ENCODE assay signal across 19 mouse cellular contexts in the genomic region with DNA sequence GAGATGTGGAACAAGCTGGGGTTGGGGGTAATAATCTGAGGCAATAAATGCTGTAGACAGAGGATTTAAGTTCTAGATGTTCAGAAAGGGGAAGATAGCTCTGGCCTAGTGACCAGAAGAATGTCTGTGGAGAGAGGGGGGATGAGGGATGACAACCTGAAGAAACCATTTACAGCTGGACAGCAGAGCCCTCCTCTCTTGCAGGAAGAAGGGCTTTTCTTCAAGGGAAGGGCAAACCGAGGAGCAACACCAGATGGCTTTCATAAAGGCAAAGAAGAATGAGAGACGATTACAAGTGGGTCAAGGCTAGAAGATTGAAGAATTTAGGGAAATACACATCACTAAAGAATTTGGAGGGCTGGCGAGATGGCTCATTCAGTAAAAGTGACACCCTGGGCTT. TPM values are rescaled to one million over a fixed set of nuclear protein-coding genes. Genes with fewer than 3 reads are reported as not detected.
"Had no signal": no experiment of that assay in that cellular context is flagged by ENCODE, and none has a peak within 500 bp of the region (broad histone marks: within the 10 kb centered on the region; RNA-seq: fewer than 3 reads in every experiment).

No protein-coding gene starts in this region.

- H3K4me3 ChIP-seq: limb, embryonic 13.5 days; liver, embryonic 12.5 days; liver, embryonic 15.5 days; lung, embryonic 15.5 days; megakaryocyte, embryonic 14.5 days; midbrain, embryonic 10.5 days had no signal

- DNase-seq: kidney, adult 9 months; kidney, postnatal 4 days; left cerebral cortex, postnatal 4 days; liver; lung, adult 18-20 months; lung, postnatal 10 days; lung, postnatal 36 days; midbrain, embryonic 14.5 days; thymus, adult 2 months; thymus, postnatal 14 days; thymus, postnatal 4 days had no signal

- H3K9ac ChIP-seq: limb, embryonic 13.5 days; liver, embryonic 12.5 days; liver, embryonic 15.5 days; lung, embryonic 15.5 days had no signal

- H3K27me3 ChIP-seq: lung, embryonic 15.5 days had no signal

- H3K36me3 ChIP-seq: limb, embryonic 13.5 days; liver, embryonic 12.5 days; liver, embryonic 15.5 days; lung, embryonic 15.5 days; midbrain, embryonic 10.5 days had no signal

- ATAC-seq: intestine, postnatal 0 days; liver, embryonic 12.5 days had no signal

- H3K9me3 ChIP-seq: limb, embryonic 13.5 days; liver, embryonic 15.5 days; lung, embryonic 15.5 days; midbrain, embryonic 10.5 days had no signal

- H3K27ac ChIP-seq: limb, embryonic 13.5 days; liver, embryonic 12.5 days; liver, embryonic 15.5 days; lung, embryonic 15.5 days; midbrain, embryonic 10.5 days; stomach, postnatal 0 days had no signal

- H3K4me2 ChIP-seq: limb, embryonic 13.5 days; liver, embryonic 12.5 days; liver, embryonic 15.5 days; lung, embryonic 15.5 days had no signal

RNA-seq across cellular contexts. Expression of a gene that starts 9.5 kb away (rescaled TPM):
- polyA plus RNA-seq: midbrain, embryonic 14.5 days had no signal
